Mouse (Mus musculus) heart, adult 2 months (tissue): ENCODE data around the gene Ehmt2.
"Not testable (repeated sequence)": the region's sequence is repeated elsewhere in the genome, so short reads cannot be mapped to it uniquely, and the experiment has no call there.

Source experiments
- EP300 ChIP-seq: fragments of 200-500 bp; IDR thresholded peaks from 2 replicates; pipeline ENCODE4 v1.6.1; 2011; ENCODE audit warnings: low read depth, low read length, control low read depth; ENCODE audit not compliant: insufficient read depth
- POLR2A ChIP-seq: fragments of 200-500 bp; IDR thresholded peaks from 2 replicates; pipeline ENCODE4 v1.6.1; 2011; ENCODE audit warnings: mild to moderate bottlenecking, low read depth, low read length, control low read depth; ENCODE audit not compliant: insufficient read depth

- not testable (repeated sequence) for TF ChIP-seq POLR2A, EP300
Observed at GRCm38 (mm10) chr17:34957966-34958365, 59.7 kb downstream of the Ehmt2 start.
